Mouse (Mus musculus): ENCODE data around the gene St6galnac5.

- no peak for TF ChIP-seq POLR2A (IDR thresholded peaks at IDR 0.05; ENCODE audit: extremely low read depth, insufficient read depth, low read length)
- TF ChIP-seq CTCF (IDR thresholded peaks at IDR 0.05; ENCODE audit: low read depth, low read length): no peak
Measured at GRCm38 (mm10) chr3:152888116-152888515, 93.9 kb downstream of the St6galnac5 start.

All from liver, adult 2 months (tissue).